Comparison of ENCODE assay signal across 43 mouse cellular contexts in the genomic region with DNA sequence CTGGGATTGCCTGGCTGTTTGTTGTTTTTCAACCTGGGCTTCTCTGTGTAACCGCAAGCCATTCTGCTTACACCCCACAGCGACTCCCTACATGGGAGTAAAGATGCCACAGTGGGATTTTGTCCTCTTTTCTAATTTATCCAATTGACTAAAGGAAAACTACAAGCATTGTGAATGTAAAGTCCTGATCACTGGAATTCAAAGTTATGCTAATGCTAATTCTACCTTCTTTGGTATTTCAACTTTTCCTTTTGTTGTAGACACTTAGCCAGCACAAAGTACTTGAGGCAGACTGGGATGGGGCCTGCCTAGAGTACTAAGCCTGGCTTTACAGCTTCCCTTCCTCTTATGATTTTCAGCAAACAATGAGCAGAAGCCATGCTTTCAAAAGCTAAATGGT. TPM values are rescaled to one million over a fixed set of nuclear protein-coding genes. Genes with fewer than 3 reads are reported as not detected.
"Had no signal": no experiment of that assay in that cellular context is flagged by ENCODE, and none has a peak within 500 bp of the region (broad histone marks: within the 10 kb centered on the region; RNA-seq: fewer than 3 reads in every experiment).

No protein-coding gene starts in this region.

- H3K27ac ChIP-seq: heart, embryonic 10.5 days; heart, embryonic 13.5 days; heart, embryonic 15.5 days; hindbrain, embryonic 10.5 days; hindbrain, embryonic 12.5 days; hindbrain, embryonic 13.5 days; hindbrain, embryonic 14.5 days; hindbrain, embryonic 15.5 days; hindbrain, postnatal 0 days; intestine, embryonic 15.5 days; kidney, embryonic 15.5 days; kidney, postnatal 0 days; layer of hippocampus, adult 2 months had no signal

- H3K9ac ChIP-seq: heart, embryonic 12.5 days; heart, embryonic 13.5 days; heart, embryonic 15.5 days; hindbrain, embryonic 12.5 days; hindbrain, embryonic 13.5 days; hindbrain, embryonic 14.5 days; hindbrain, embryonic 15.5 days; intestine, embryonic 15.5 days; kidney, embryonic 15.5 days had no signal

- H3K4me3 ChIP-seq: heart, embryonic 10.5 days; heart, embryonic 12.5 days; heart, embryonic 13.5 days; heart, embryonic 15.5 days; hindbrain, embryonic 10.5 days; hindbrain, embryonic 12.5 days; hindbrain, embryonic 13.5 days; hindbrain, embryonic 15.5 days; intestine, embryonic 15.5 days; kidney, embryonic 15.5 days; layer of hippocampus, adult 2 months had no signal

- H3K4me1 ChIP-seq: heart, embryonic 10.5 days; heart, embryonic 12.5 days; heart, embryonic 15.5 days; intestine, embryonic 15.5 days had no signal

- H3K36me3 ChIP-seq: intestine, embryonic 15.5 days had no signal

- H3K9me3 ChIP-seq: heart, embryonic 10.5 days; heart, embryonic 12.5 days; heart, embryonic 13.5 days; heart, embryonic 15.5 days; hindbrain, embryonic 10.5 days; hindbrain, embryonic 12.5 days; hindbrain, embryonic 13.5 days; hindbrain, embryonic 15.5 days; intestine, embryonic 15.5 days; kidney, embryonic 15.5 days had no signal

- DNase-seq: heart, postnatal 10 days; heart, postnatal 14 days; heart, postnatal 36 days; heart, postnatal 4 days; kidney, adult 11 months; kidney, adult 18-20 months; kidney, adult 2 months; kidney, adult 8-10 months; kidney, adult 9 months; kidney, postnatal 10 days; kidney, postnatal 14 days; kidney, postnatal 25 days; kidney, postnatal 36 days; kidney, postnatal 4 days; layer of hippocampus, adult 9-11 months; layer of hippocampus, postnatal 36 days had no signal

- H3K27me3 ChIP-seq: heart, embryonic 12.5 days; heart, embryonic 13.5 days; heart, embryonic 15.5 days; hindbrain, embryonic 12.5 days; hindbrain, embryonic 13.5 days; hindbrain, embryonic 15.5 days; intestine, embryonic 15.5 days; kidney, embryonic 15.5 days had no signal

- H3K4me2 ChIP-seq: heart, embryonic 11.5 days; heart, embryonic 12.5 days; heart, embryonic 13.5 days; heart, embryonic 15.5 days; hindbrain, embryonic 12.5 days; hindbrain, embryonic 13.5 days; hindbrain, embryonic 14.5 days; hindbrain, embryonic 15.5 days; intestine, embryonic 15.5 days; kidney, embryonic 15.5 days had no signal

- ATAC-seq: hindbrain, embryonic 16.5 days; hindbrain, postnatal 0 days; inflammation-experienced regulatory T-cells, adult 6 months; intestine, embryonic 15.5 days; intestine, embryonic 16.5 days; intestine, postnatal 0 days had no signal

RNA-seq across cellular contexts. Expression of a gene that starts 18.9 kb away (rescaled TPM):
- polyA plus RNA-seq: heart, embryonic 10.5 days; heart, embryonic 11.5 days; heart, embryonic 12.5 days; heart, embryonic 13.5 days; heart, embryonic 14.5 days; heart, embryonic 15.5 days; heart, embryonic 16.5 days; heart, postnatal 0 days; hindbrain, embryonic 10.5 days; hindbrain, embryonic 11.5 days; hindbrain, embryonic 12.5 days; hindbrain, embryonic 13.5 days; hindbrain, embryonic 14.5 days; hindbrain, embryonic 15.5 days; hindbrain, embryonic 16.5 days; hindbrain, postnatal 0 days; inflammation-experienced regulatory T-cells, adult 6 months; intestine, embryonic 14.5 days; intestine, embryonic 15.5 days; intestine, embryonic 16.5 days; intestine, postnatal 0 days; kidney, embryonic 14.5 days; kidney, embryonic 15.5 days; kidney, embryonic 16.5 days; kidney, postnatal 0 days; large intestine, adult 2 months had no signal
